Mouse (Mus musculus) olfactory bulb, adult 2 months (tissue): ENCODE data around the gene Hrct1.

ENCODE experiments used
- CTCF ChIP-seq: fragments of 200-500 bp; IDR thresholded peaks from 2 replicates; pipeline ENCODE4 v1.5.1; 2012; ENCODE audit warnings: low read depth, mild to moderate bottlenecking, low read length, moderate library complexity; ENCODE audit not compliant: insufficient read depth
- POLR2A ChIP-seq: fragments of 200-500 bp; IDR thresholded peaks from 2 replicates; pipeline ENCODE4 v1.6.1; 2012; ENCODE audit warnings: mild to moderate bottlenecking, low read depth, low read length, moderate library complexity; ENCODE audit not compliant: insufficient read depth

- no peak for TF ChIP-seq CTCF
- no peak for TF ChIP-seq POLR2A
These were observed 16.1 kb downstream of the Hrct1 start for GRCm38 (mm10) chr4:43743099-43743498.
